In the genomic region with DNA sequence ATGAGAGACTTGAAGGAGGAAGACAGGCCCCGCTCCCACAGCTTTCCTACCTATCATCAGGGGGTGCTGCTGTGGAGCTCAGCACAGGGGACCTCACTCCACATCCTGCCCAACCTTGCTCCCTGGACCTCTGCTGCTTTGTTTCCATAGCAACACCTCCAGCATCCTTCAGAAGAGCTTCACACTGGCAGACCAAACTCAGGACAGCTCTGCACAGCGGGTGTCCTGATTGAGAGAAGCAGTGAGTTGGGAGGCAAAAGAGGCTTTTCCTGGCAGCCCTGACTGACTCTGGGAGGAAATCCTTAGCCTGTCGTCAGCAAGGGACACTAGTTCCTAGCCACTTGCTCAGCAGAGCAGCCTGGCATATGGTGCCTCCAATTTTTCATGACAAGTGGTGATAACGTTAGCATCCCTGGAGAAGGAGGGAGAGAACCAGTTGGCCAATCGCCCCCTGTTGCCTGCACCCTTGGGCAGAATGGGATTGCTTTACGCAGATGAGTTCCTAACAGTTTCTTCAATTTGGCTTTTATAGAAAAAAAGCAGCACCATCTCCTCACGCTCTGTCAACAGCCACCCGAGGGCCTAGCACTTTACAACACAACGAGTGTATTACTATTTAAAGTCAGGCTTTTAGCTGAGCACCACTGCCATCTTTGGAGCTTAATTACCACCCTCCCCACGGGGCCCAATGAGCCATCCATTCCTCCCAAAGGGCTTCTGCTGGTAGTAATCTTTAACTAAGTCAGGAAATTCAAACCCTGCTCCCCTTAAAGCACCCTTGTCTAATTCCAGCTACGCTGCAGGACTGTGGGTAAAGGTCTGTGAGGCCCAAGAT, we compare ENCODE assay signal across 12 mouse cellular contexts.
DNase-seq lines count a peak whose midpoint lies in the region; ATAC-seq and TF ChIP-seq lines count a peak whose summit lies in the region.
"Had no signal": no experiment of that assay in that cellular context is flagged by ENCODE, and none has a peak within 500 bp of the region (broad histone marks: within the 10 kb centered on the region; RNA-seq: fewer than 3 reads in every experiment).

No protein-coding gene starts in this region.

- no peak overlapping the region for H3K4me3 ChIP-seq in hindbrain, postnatal 0 days (ENCODE audit: low read length)
- H3K4me3 ChIP-seq in heart, embryonic 11.5 days (ENCODE audit: low read depth, low read length): no peak overlapping the region
- H3K4me3 ChIP-seq: embryonic facial prominence, embryonic 13.5 days; liver, embryonic 12.5 days had no signal

- 24% methylated on average over 11 of the region's 11 CpGs for WGBS in hindbrain, postnatal 0 days
- 41% methylated on average over 11 of the region's 11 CpGs for WGBS in heart, embryonic 11.5 days (ENCODE audit: insufficient replicate concordance)

- peak; percentile 76 for ATAC-seq in hindbrain, postnatal 0 days
- ATAC-seq in heart, embryonic 11.5 days (replicated peaks; ENCODE audit: insufficient number of reproducible peaks, low FRiP score, low TSS enrichment): no peak
- ATAC-seq: liver, embryonic 12.5 days had no signal

- H3K27me3 ChIP-seq in hindbrain, postnatal 0 days (ENCODE audit: insufficient read depth, low read length): no peaks in the 10 kb centered on the region
- H3K27me3 ChIP-seq in heart, embryonic 11.5 days (ENCODE audit: control insufficient read depth, insufficient read depth, low read length): no peaks in the 10 kb centered on the region

- TF ChIP-seq CTCF in hindbrain, postnatal 0 days (IDR thresholded peaks at IDR 0.05; ENCODE audit: low read depth): no peak

- H3K27ac ChIP-seq in hindbrain, postnatal 0 days: peak overlapping the region; percentile 48
- H3K27ac ChIP-seq in heart, embryonic 11.5 days (ENCODE audit: low read depth, low read length): no peak overlapping the region
- H3K27ac ChIP-seq: embryonic facial prominence, embryonic 13.5 days; liver, embryonic 12.5 days had no signal

- no peak overlapping the region for H3K9ac ChIP-seq in hindbrain, postnatal 0 days (replicated peaks; ENCODE audit: low read length)
- no peak overlapping the region for H3K9ac ChIP-seq in heart, embryonic 11.5 days (ENCODE audit: low read depth, low read length)
- H3K9ac ChIP-seq: embryonic facial prominence, embryonic 13.5 days; liver, embryonic 12.5 days had no signal

- H3K4me1 ChIP-seq in hindbrain, postnatal 0 days (ENCODE audit: insufficient read depth, low read length): peaks cover 12% of the 10 kb centered on the region
- H3K4me1 ChIP-seq in heart, embryonic 11.5 days (ENCODE audit: control insufficient read depth, insufficient read depth, low read length): no peaks in the 10 kb centered on the region
- H3K4me1 ChIP-seq: liver, embryonic 12.5 days had no signal

- no peak overlapping the region for H3K4me2 ChIP-seq in hindbrain, postnatal 0 days (ENCODE audit: low read depth, low read length)
- no peak overlapping the region for H3K4me2 ChIP-seq in heart, embryonic 11.5 days
- H3K4me2 ChIP-seq: embryonic facial prominence, embryonic 13.5 days; liver, embryonic 12.5 days had no signal

- peak; percentile 25 to 33 for DNase-seq in right cerebral cortex, postnatal 10 days (ENCODE audit: low spot score in 2 of 2)
- no peak for DNase-seq in right cerebral cortex, adult 18-20 months
- DNase-seq in embryo, embryonic 9.5 days (ENCODE audit: extremely low spot score): peak; percentile 7
- DNase-seq in hindbrain, postnatal 0 days (ENCODE audit: low spot score): peak; percentile 77
- DNase-seq in retina, postnatal 1 day: peak; percentile 64
- DNase-seq in kidney, postnatal 36 days: no peak
- DNase-seq in left cerebral cortex, adult 11 months (ENCODE audit: low spot score): no peak
- DNase-seq: adrenal gland, postnatal 14 days; thymus, postnatal 36 days had no signal

- no peaks in the 10 kb centered on the region for H3K36me3 ChIP-seq in hindbrain, postnatal 0 days (ENCODE audit: insufficient read depth, low read length)
- no peaks in the 10 kb centered on the region for H3K36me3 ChIP-seq in heart, embryonic 11.5 days (ENCODE audit: control insufficient read depth, insufficient read depth, low read length)
- H3K36me3 ChIP-seq: embryonic facial prominence, embryonic 13.5 days; liver, embryonic 12.5 days had no signal

- no peaks in the 10 kb centered on the region for H3K9me3 ChIP-seq in hindbrain, postnatal 0 days (ENCODE audit: low read length)
- H3K9me3 ChIP-seq in heart, embryonic 11.5 days (replicated peaks; ENCODE audit: control insufficient read depth, low read length): no peaks in the 10 kb centered on the region
- H3K9me3 ChIP-seq: embryonic facial prominence, embryonic 13.5 days; liver, embryonic 12.5 days had no signal

Comparison
In these comparisons a context has a peak if more than half of its experiments do, and no peak if none do; other contexts are left out.
1. DNase-seq: peak in right cerebral cortex, postnatal 10 days (2 of 2), embryo, embryonic 9.5 days (single experiment), hindbrain, postnatal 0 days (single experiment) and retina, postnatal 1 day (single experiment); none in right cerebral cortex, adult 18-20 months (single experiment), kidney, postnatal 36 days (0 of 2) and left cerebral cortex, adult 11 months (single experiment).